Mouse (Mus musculus): ENCODE measurements around the gene Kprp.
"Not testable (repeated sequence)": the region's sequence is repeated elsewhere in the genome, so short reads cannot be mapped to it uniquely, and the experiment has no call there.

Gene Kprp

DNA sequence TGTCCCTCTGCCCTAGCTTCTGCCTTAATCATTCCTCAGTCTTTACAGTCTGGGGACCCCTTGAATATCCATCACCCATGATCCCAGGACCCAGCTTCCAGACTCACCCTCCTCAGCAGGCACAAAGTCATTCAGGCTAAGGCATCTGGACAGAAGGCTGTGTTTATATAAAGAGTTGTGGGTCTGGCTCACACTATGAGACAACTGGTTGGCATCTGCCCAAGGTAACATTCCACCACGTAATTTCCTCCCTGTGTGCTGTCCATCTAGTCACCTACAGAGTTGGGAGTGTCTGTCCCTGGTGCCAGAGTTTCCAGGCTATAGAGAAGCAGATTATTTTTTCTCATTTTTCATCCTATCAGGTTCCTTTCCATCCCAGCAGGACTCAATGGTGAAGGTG, at the start of gene Kprp:
TSS of gene Kprp (minus strand) at position 140 of the 400 bp plus-strand sequence.
- no peak for DNase-seq (ENCODE audit: low spot score in 2 of 2)

GRCm38 (mm10) chr3:92874180-92874579, 47.1 kb upstream of the Kprp start:
- no peak for DNase-seq (ENCODE audit: low spot score in 2 of 2)

DNA sequence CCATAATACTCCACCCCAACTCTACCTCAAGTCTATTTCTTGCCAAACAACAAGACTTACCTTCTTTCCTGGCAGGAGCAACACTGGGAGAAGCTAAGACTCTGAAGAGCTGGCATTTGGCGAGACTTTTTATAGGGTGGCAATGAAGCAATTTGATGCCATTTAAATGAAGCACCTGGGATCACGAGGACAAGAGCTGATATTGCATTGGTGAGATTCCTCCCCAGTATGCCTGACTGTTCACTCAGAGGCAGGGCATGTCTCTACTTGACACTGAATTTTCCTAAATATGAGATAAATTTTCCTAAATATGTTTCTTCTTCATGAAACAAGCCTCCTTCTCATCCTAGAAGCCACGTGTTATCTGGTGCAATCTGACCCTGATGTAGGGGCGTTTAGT, 43.1 kb upstream of the Kprp start, which contains the start of gene 2310050C09Rik:
TSS of gene 2310050C09Rik (minus strand) at position 101 of the 400 bp plus-strand sequence.
- DNase-seq (ENCODE audit: low spot score in 2 of 2): no peak

GRCm38 (mm10) chr3:92851186-92851585, 24.1 kb upstream of the Kprp start, which contains the start of gene Lce1l:
Gene Lce1l (minus strand): TSS chr3:92851286.
- no peak for DNase-seq (ENCODE audit: low spot score in 2 of 2)

- no peak for DNase-seq (ENCODE audit: low spot score in 2 of 2)
These were observed 1.2 kb downstream of the Kprp start for GRCm38 (mm10) chr3:92825808-92826207.

DNA sequence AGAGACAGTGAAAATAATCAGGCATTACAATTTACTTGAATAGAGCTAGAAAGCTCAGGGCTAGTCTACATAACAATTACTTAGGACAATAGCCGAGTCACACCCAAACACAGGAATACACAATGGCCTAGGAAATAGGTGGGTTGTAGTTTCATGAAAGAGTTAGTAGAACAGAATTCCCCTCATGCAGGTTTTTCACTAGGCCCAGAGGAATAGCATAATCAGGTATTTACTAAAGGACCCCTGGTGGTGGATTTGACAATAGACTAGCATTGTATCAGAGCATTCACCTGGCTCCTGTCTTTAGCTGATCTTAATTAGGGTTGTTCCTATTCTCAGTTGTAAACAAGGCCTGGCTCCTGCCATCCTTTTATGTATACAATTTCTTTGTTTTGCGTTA, 11.0 kb downstream of the Kprp start:
- not testable (repeated sequence) for DNase-seq (ENCODE audit: low spot score in 2 of 2)

- DNase-seq (ENCODE audit: low spot score in 2 of 2): no peak
These were observed 11.5 kb downstream of the Kprp start for GRCm38 (mm10) chr3:92815581-92815980.

DNA sequence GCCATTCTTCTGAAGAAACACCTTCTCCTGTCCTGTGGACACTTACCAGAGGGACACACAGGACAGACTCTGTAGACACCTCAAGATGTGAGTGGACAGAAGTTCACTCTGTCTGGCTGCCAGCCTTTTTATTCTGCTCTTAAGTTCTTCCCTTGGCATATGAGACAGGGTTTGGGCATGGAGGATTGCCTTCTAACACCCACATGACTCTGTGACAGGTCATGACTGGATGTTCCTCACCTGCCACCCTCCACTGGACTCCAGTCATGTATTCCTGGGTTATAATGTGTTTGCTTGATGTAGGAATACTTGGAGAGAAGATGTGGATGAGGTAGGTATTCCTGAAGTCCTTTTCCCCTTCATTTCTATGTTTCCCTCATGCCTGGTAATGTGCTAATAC, 19.3 kb downstream of the Kprp start, which contains the start of gene Lce1k:
TSS of gene Lce1k (minus strand) at position 101 of the 400 bp plus-strand sequence.
- DNase-seq (ENCODE audit: low spot score in 2 of 2): no peak

GRCm38 (mm10) chr3:92790414-92790813, 36.6 kb downstream of the Kprp start, which contains the start of gene Lce1j:
Gene Lce1j (minus strand): TSS chr3:92790514.
- DNase-seq (ENCODE audit: low spot score in 2 of 2): no peak

- no peak for DNase-seq (ENCODE audit: low spot score in 2 of 2)
These were observed 48.2 kb downstream of the Kprp start, which contains the start of gene Lce1i for GRCm38 (mm10) chr3:92778799-92779198. Gene Lce1i (minus strand): TSS chr3:92778899.

Data from urinary bladder, postnatal 4 days (tissue).